Mouse (Mus musculus) testis, adult 2 months (tissue): ENCODE measurements around the gene Cep85l. TPM values are rescaled to one million over a fixed set of nuclear protein-coding genes. Genes with fewer than 3 reads are reported as not detected.

ENCODE experiments used
- H3K27ac ChIP-seq: fragments of 200-500 bp; 2 replicates; pipeline ENCODE4 v1.5.1; 2012; ENCODE audit warnings: low read depth, low read length; ENCODE audit not compliant: control insufficient read depth, insufficient read depth
- H3K27me3 ChIP-seq: fragments of 200-500 bp; 2 replicates; pipeline ENCODE4 v1.6.1; 2012; ENCODE audit warnings: mild to moderate bottlenecking, low read length, moderate library complexity; ENCODE audit not compliant: control insufficient read depth, insufficient read depth
- H3K36me3 ChIP-seq: fragments of 200-500 bp; 2 replicates; pipeline ENCODE4 v1.6.1; 2012; ENCODE audit warnings: mild to moderate bottlenecking, low read length; ENCODE audit not compliant: control insufficient read depth, insufficient read depth
- H3K4me1 ChIP-seq: fragments of 200-500 bp; 2 replicates; pipeline ENCODE4 v1.6.1; 2012; ENCODE audit warnings: low read length; ENCODE audit not compliant: control insufficient read depth, insufficient read depth
- H3K4me3 ChIP-seq: fragments of 200-500 bp; 2 replicates; pipeline ENCODE4 v1.5.1; 2012; ENCODE audit warnings: low read depth, mild to moderate bottlenecking, low read length, moderate library complexity, mixed read lengths; ENCODE audit not compliant: control insufficient read depth
- CTCF ChIP-seq: fragments of 200-500 bp; IDR thresholded peaks from 2 replicates; pipeline ENCODE4 v1.5.1; 2012; ENCODE audit warnings: low read depth, mild to moderate bottlenecking, inconsistent platforms, low read length, moderate library complexity; ENCODE audit not compliant: control insufficient read depth, insufficient read depth, insufficient replicate concordance
- POLR2A ChIP-seq: fragments of 200-500 bp; IDR thresholded peaks from 2 replicates; pipeline ENCODE4 v1.6.1; 2012; ENCODE audit warnings: low read depth, mild to moderate bottlenecking, inconsistent platforms, low read length, moderate library complexity; ENCODE audit not compliant: control insufficient read depth
- polyA plus RNA-seq: library from polyadenylated mRNA; depleted of rRNA; stranded (reverse); fragments of >200 nt; gene quantifications from 2 replicates; pipeline ENCODE4 v1.2.3, GENCODE M21; 2012

The Cep85l gene
- polyA plus RNA-seq, 1 experiment = 189 TPM

DNA sequence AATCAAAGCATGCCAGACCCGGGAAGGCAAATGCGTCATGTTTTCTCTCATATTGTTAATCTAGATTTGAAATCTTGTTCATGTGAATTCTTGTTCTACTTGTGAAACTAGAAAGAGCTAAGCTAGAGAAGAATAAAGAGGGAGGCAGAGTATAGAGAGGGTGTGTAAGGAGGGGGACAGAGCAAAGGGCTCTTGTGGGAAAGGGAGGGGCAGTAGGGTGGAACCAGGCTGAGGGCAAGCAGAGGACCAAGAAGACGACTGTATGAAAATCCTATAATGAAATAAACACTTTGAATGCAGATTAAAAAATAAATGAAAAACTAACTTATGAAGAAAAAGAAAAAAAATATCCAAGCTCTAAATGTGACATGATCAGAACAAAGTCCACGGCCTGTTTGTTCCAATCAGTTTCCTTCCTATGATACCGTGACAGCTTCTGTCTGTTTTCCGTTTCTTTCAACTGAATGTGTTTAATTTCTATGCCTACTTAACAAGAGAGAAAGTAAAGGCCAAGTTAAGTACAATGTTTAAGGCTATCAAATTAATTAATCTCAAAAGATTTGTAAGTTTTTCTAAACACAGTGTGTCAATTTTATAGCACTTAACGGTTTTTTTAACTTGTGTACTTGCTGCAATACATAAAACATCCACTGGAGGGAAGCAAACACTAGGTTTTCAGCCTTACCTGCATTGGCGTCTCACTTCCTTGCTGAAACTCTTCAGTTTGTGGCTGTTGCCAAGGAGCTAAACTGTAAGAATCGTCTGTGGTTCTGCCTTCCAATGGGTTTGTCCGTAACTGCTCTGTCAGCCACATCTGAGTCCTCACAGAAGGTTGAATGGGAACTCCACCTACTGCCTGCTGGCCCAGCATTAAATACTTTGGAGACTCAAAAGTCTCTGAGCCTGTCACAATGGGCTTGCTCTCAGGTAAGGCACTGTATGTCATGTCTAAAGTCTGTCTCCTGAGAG is 31.7 kb downstream of the Cep85l start:
- peak overlapping the region; percentile 83 for H3K4me3 ChIP-seq
- peaks cover 2% of the 10 kb centered on the region for H3K36me3 ChIP-seq
- no peaks in the 10 kb centered on the region for H3K27me3 ChIP-seq
- no peaks in the 10 kb centered on the region for H3K4me1 ChIP-seq
- peak overlapping the region; percentile 74 for H3K27ac ChIP-seq
- TF ChIP-seq POLR2A (no peak), CTCF (no peak)

DNA sequence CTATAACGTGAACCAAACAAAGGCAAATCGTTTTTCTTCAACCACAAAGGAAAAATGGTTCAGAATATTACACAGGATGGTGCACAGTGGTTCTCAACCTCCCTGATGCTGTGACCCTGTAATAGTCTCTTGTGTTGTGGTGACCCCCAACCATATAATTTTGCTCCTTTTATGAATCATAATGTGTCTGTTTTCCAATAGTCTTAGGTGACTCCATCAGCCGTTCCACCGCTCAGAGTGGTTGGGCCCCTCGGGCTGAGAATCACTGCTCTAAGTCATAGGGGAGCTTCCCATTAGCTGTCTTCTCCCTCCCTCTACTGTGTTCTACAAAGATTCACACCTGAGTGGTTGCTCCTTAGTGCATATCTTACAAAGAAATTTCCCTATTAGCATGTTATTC is 32.8 kb downstream of the Cep85l start:
- Histone ChIP-seq H3K4me1 (no peaks in the 10 kb centered on the region), H3K4me3 (peak overlapping the region; percentile 76), H3K36me3 (peaks cover 2% of the 10 kb centered on the region), H3K27me3 (no peaks in the 10 kb centered on the region), H3K27ac (0 out of 2 replicates have a peak overlapping the region, but pooled peaks have one; percentile 14)
- TF ChIP-seq CTCF = no peak
- no peak for TF ChIP-seq POLR2A

- Histone ChIP-seq H3K27me3 (no peaks in the 10 kb centered on the region), H3K36me3 (peaks cover 2% of the 10 kb centered on the region), H3K4me1 (no peaks in the 10 kb centered on the region), H3K27ac (0 out of 2 replicates have a peak overlapping the region, but pooled peaks have one; percentile 14), H3K4me3 (peak overlapping the region; percentile 76; the same call in 1 of the 2 replicates)
- TF ChIP-seq POLR2A (no peak), CTCF (no peak)
Measured at GRCm38 (mm10) chr10:53346506-53346905, 33.2 kb downstream of the Cep85l start.

GRCm38 (mm10) chr10:53345508-53345907 is 34.2 kb downstream of the Cep85l start:
- no peak overlapping the region for H3K27ac ChIP-seq
- peak overlapping the region; percentile 42; the same call in 1 of the 2 replicates for H3K4me3 ChIP-seq
- TF ChIP-seq POLR2A = no peak
- no peak for TF ChIP-seq CTCF
- H3K27me3 ChIP-seq = no peaks in the 10 kb centered on the region
- no peaks in the 10 kb centered on the region for H3K4me1 ChIP-seq
- peaks cover 2% of the 10 kb centered on the region for H3K36me3 ChIP-seq

DNA sequence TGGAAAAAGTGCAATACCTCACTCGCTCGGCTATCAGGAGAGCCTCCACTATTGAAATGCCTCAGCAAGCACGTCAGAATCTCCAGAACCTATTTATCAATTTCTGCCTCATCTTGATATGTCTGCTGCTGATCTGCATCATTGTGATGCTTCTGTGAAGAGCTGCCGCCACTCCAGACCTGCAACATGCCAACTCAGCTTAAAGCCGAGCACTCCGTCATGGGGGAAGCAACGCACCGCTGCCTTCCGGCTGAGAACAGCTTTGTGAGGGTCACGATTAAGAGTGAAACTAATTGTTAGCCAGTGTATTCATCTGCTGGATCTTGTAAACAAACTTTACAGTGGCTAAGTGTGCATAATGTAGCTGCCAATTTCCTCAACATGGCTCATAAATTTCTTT is 35.9 kb downstream of the Cep85l start:
- Histone ChIP-seq H3K27me3 (no peaks in the 10 kb centered on the region), H3K27ac (no peak overlapping the region), H3K4me1 (no peaks in the 10 kb centered on the region), H3K4me3 (peak overlapping the region; percentile 42), H3K36me3 (peaks cover 2% of the 10 kb centered on the region)
- TF ChIP-seq POLR2A = no peak
- no peak for TF ChIP-seq CTCF

DNA sequence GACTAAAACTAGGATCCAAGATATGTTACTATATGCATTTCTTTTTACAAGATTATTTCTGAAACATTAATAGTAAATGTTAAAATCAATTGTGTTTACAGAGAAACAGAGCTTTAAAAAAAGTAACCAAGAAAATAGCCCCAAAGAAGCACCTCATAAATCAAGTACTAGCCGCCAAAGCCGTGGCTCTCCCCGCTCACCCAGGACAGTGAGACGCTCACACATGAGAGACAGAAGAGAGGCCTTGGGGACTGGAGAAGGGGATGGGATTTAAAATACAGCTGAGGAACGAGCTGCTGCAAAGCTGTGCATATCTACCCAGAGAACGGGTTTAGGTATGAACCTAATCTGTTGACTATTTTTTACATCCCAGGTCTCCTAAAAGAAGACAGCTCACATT is 36.4 kb downstream of the Cep85l start:
- TF ChIP-seq POLR2A (no peak), CTCF (no peak)
- no peak overlapping the region for H3K27ac ChIP-seq
- H3K4me1 ChIP-seq = no peaks in the 10 kb centered on the region
- no peak overlapping the region; the same call in 1 of the 2 replicates for H3K4me3 ChIP-seq
- peaks cover under 1% of the 10 kb centered on the region for H3K36me3 ChIP-seq
- H3K27me3 ChIP-seq = no peaks in the 10 kb centered on the region

GRCm38 (mm10) chr10:53342166-53342728 is 37.5 kb downstream of the Cep85l start:
- Histone ChIP-seq H3K36me3 (no peaks in the 10 kb centered on the region), H3K27me3 (no peaks in the 10 kb centered on the region), H3K4me1 (no peaks in the 10 kb centered on the region), H3K4me3 (no peak overlapping the region), H3K27ac (no peak overlapping the region)
- TF ChIP-seq POLR2A (no peak), CTCF (no peak)
